In genomic region chr11:7193134-7193533, GRCm38 (mm10) we compare ENCODE assay signal across 36 mouse cellular contexts. TPM values are rescaled to one million over a fixed set of nuclear protein-coding genes. Genes with fewer than 3 reads are reported as not detected.
DNase-seq lines count a peak whose midpoint lies in the region; ATAC-seq and TF ChIP-seq lines count a peak whose summit lies in the region.
"Had no signal": no experiment of that assay in that cellular context is flagged by ENCODE, and none has a peak within 500 bp of the region (broad histone marks: within the 10 kb centered on the region; RNA-seq: fewer than 3 reads in every experiment).

No protein-coding gene starts in this region.

- no peak for TF ChIP-seq POLR2A in liver, adult 2 months (IDR thresholded peaks at IDR 0.05; ENCODE audit: extremely low read depth, insufficient read depth, low read length)

- no peak for DNase-seq in heart, adult 18-20 months
- no peak for DNase-seq in liver, adult 2 months (ENCODE audit: extremely low read depth, low read depth, low spot score)
- no peak for DNase-seq in liver
- no peak for DNase-seq in liver, embryonic 13.5 days
- DNase-seq in liver, postnatal 0 days: no peak
- no peak for DNase-seq in left cerebral cortex, adult 11 months (ENCODE audit: low spot score)
- DNase-seq: adrenal gland, postnatal 14 days; cerebellum, adult 18-20 months; cerebellum, postnatal 10 days; gastrocnemius, adult 2 months; gastrocnemius, postnatal 36 days; heart, adult 2 months; heart, postnatal 10 days; kidney, adult 9 months; kidney, postnatal 14 days; lung, adult 2 months; lung, postnatal 14 days; thymus, postnatal 4 days had no signal

- H3K9ac ChIP-seq in heart, embryonic 11.5 days (ENCODE audit: low read depth, low read length): 0 out of 2 replicates have a peak overlapping the region, but pooled peaks have one; percentile 3
- H3K9ac ChIP-seq in liver, adult 2 months (ENCODE audit: low read depth, low read length): peak overlapping the region; percentile 17
- H3K9ac ChIP-seq in liver, embryonic 13.5 days: no peak overlapping the region
- H3K9ac ChIP-seq in liver, postnatal 0 days (replicated peaks): peak overlapping the region; percentile 19
- H3K9ac ChIP-seq: embryonic facial prominence, embryonic 13.5 days; heart, embryonic 13.5 days; hindbrain, embryonic 15.5 days; limb, embryonic 13.5 days; neural tube, embryonic 13.5 days had no signal

- H3K4me3 ChIP-seq in heart, embryonic 11.5 days (ENCODE audit: low read depth, low read length): no peak overlapping the region
- no peak overlapping the region for H3K4me3 ChIP-seq in liver, adult 2 months (ENCODE audit: insufficient read depth, low read depth, low read length)
- H3K4me3 ChIP-seq in liver, embryonic 13.5 days (replicated peaks): no peak overlapping the region
- no peak overlapping the region for H3K4me3 ChIP-seq in liver, postnatal 0 days (ENCODE audit: low read depth, low read length)
- H3K4me3 ChIP-seq: embryonic facial prominence, embryonic 13.5 days; forebrain, embryonic 10.5 days; gastrocnemius, adult 2 months; heart, adult 2 months; heart, embryonic 13.5 days; hindbrain, embryonic 15.5 days; limb, embryonic 13.5 days; neural tube, embryonic 13.5 days had no signal

- no peak overlapping the region for H3K4me2 ChIP-seq in heart, embryonic 11.5 days
- no peak overlapping the region for H3K4me2 ChIP-seq in liver, embryonic 13.5 days
- H3K4me2 ChIP-seq in liver, postnatal 0 days (ENCODE audit: low read depth, low read length): no peak overlapping the region
- H3K4me2 ChIP-seq: embryonic facial prominence, embryonic 13.5 days; heart, embryonic 13.5 days; hindbrain, embryonic 15.5 days; limb, embryonic 13.5 days; midbrain, embryonic 11.5 days; neural tube, embryonic 13.5 days had no signal

- 61% methylated on average over 9 of the region's 9 CpGs for WGBS in heart, embryonic 11.5 days (ENCODE audit: insufficient replicate concordance)
- WGBS in liver, adult 2 months: 45% methylated on average over 9 of the region's 9 CpGs
- WGBS in liver, embryonic 13.5 days (ENCODE audit: insufficient replicate concordance): 52% methylated on average over 9 of the region's 9 CpGs
- WGBS in liver, postnatal 0 days (ENCODE audit: insufficient replicate concordance): 52% methylated on average over 9 of the region's 9 CpGs

- TF ChIP-seq CTCF in liver, adult 2 months (IDR thresholded peaks at IDR 0.05; ENCODE audit: low read depth, low read length): no peak
- no peak for TF ChIP-seq CTCF in liver, postnatal 0 days (IDR thresholded peaks at IDR 0.05; ENCODE audit: low read depth)

- no peak overlapping the region for H3K27ac ChIP-seq in heart, embryonic 11.5 days (ENCODE audit: low read depth, low read length)
- peak overlapping the region; percentile 86 for H3K27ac ChIP-seq in liver, adult 2 months (replicated peaks; ENCODE audit: insufficient read depth, low read depth, low read length)
- peak overlapping the region; percentile 9; the same call in 1 of the 2 replicates for H3K27ac ChIP-seq in liver, embryonic 13.5 days
- H3K27ac ChIP-seq in liver, postnatal 0 days (ENCODE audit: low read depth): peak overlapping the region; percentile 96
- H3K27ac ChIP-seq: embryonic facial prominence, embryonic 13.5 days; forebrain, embryonic 10.5 days; gastrocnemius, adult 2 months; heart, adult 2 months; heart, embryonic 13.5 days; hindbrain, embryonic 15.5 days; limb, embryonic 13.5 days; neural tube, embryonic 13.5 days had no signal

- no peak for TF ChIP-seq EP300 in liver, postnatal 0 days (IDR thresholded peaks at IDR 0.05; ENCODE audit: low read depth)

- H3K36me3 ChIP-seq in heart, embryonic 11.5 days (ENCODE audit: control insufficient read depth, insufficient read depth, low read length): no peaks in the 10 kb centered on the region
- no peaks in the 10 kb centered on the region for H3K36me3 ChIP-seq in liver, adult 2 months (ENCODE audit: control insufficient read depth, insufficient read depth, low read length)
- H3K36me3 ChIP-seq in liver, embryonic 13.5 days: no peaks in the 10 kb centered on the region
- H3K36me3 ChIP-seq in liver, postnatal 0 days (replicated peaks; ENCODE audit: insufficient read depth, low read length): no peaks in the 10 kb centered on the region
- H3K36me3 ChIP-seq: embryonic facial prominence, embryonic 13.5 days; forebrain, embryonic 10.5 days; heart, embryonic 13.5 days; hindbrain, embryonic 15.5 days; limb, embryonic 13.5 days; neural tube, embryonic 13.5 days had no signal

- H3K27me3 ChIP-seq in heart, embryonic 11.5 days (ENCODE audit: control insufficient read depth, insufficient read depth, low read length): no peaks in the 10 kb centered on the region
- H3K27me3 ChIP-seq in liver, adult 2 months (ENCODE audit: control insufficient read depth, insufficient read depth, low read length): no peaks in the 10 kb centered on the region
- H3K27me3 ChIP-seq in liver, embryonic 13.5 days: no peaks in the 10 kb centered on the region
- H3K27me3 ChIP-seq in liver, postnatal 0 days (ENCODE audit: insufficient read depth, low read length): no peaks in the 10 kb centered on the region
- H3K27me3 ChIP-seq: embryonic facial prominence, embryonic 13.5 days; hindbrain, embryonic 15.5 days; limb, embryonic 13.5 days; neural tube, embryonic 13.5 days had no signal

- no peak for ATAC-seq in heart, embryonic 11.5 days (replicated peaks; ENCODE audit: insufficient number of reproducible peaks, low FRiP score, low TSS enrichment)
- ATAC-seq in liver, embryonic 13.5 days (ENCODE audit: low read depth): no peak
- no peak for ATAC-seq in liver, postnatal 0 days
- ATAC-seq: CD4-positive, CD25-positive, alpha-beta regulatory T cell, adult 4 months had no signal

- H3K4me1 ChIP-seq in heart, embryonic 11.5 days (ENCODE audit: control insufficient read depth, insufficient read depth, low read length): peaks cover 10% of the 10 kb centered on the region
- H3K4me1 ChIP-seq in liver, adult 2 months (ENCODE audit: control insufficient read depth, insufficient read depth, low read length): peaks cover 39% of the 10 kb centered on the region
- peaks cover 10% of the 10 kb centered on the region; the same call in 1 of the 2 replicates for H3K4me1 ChIP-seq in liver, embryonic 13.5 days (replicated peaks)
- peaks cover 6% of the 10 kb centered on the region for H3K4me1 ChIP-seq in liver, postnatal 0 days (ENCODE audit: insufficient read depth)
- H3K4me1 ChIP-seq: hindbrain, embryonic 15.5 days; limb, embryonic 13.5 days had no signal

- H3K79me2 ChIP-seq in liver, adult 2 months (ENCODE audit: control insufficient read depth, insufficient read depth, low read length): no peaks in the 10 kb centered on the region

- H3K9me3 ChIP-seq in heart, embryonic 11.5 days (replicated peaks; ENCODE audit: control insufficient read depth, low read length): no peaks in the 10 kb centered on the region
- no peaks in the 10 kb centered on the region for H3K9me3 ChIP-seq in liver, embryonic 13.5 days (replicated peaks)
- H3K9me3 ChIP-seq in liver, postnatal 0 days (ENCODE audit: low read length): no peaks in the 10 kb centered on the region
- H3K9me3 ChIP-seq: embryonic facial prominence, embryonic 13.5 days; forebrain, embryonic 10.5 days; hindbrain, embryonic 15.5 days; limb, embryonic 13.5 days; neural tube, embryonic 13.5 days had no signal

RNA-seq across cellular contexts. Expression of gene Igfbp1, which starts 4.4 kb away (rescaled TPM):
- polyA plus RNA-seq in heart, embryonic 11.5 days (2014; fragmentation: Nextera tagmentation; extraction: Ambion mirVana): 0.27 TPM in 1 of 2 replicates, not detected in the other
- not detected for total RNA-seq in heart, adult 18-20 months (2021)
- 89.1 and 176 TPM in 2 replicates for total RNA-seq in liver, adult 2 months (2014; rRNA removed)
- polyA plus RNA-seq in liver, adult 2 months (2012; rRNA removed): 17.1 and 50.9 TPM in 2 replicates
- polyA plus RNA-seq in liver, embryonic 13.5 days (2015; fragmentation: Nextera tagmentation; extraction: Ambion mirVana): 52.9 and 56.9 TPM in 2 replicates
- 1,301 and 1,767 TPM in 2 replicates for polyA plus RNA-seq in liver, postnatal 0 days (2015; fragmentation: Nextera tagmentation; extraction: Ambion mirVana)
- total RNA-seq: common myeloid progenitor, adult 5-6 weeks; gastrocnemius, adult 2 months; gastrocnemius, postnatal 36 days; heart, adult 2 months; heart, postnatal 10 days; hematopoietic stem cell, adult 5-6 weeks; left cerebral cortex, adult 8-10 months; left cerebral cortex, postnatal 36 days; megakaryocyte progenitor cell, adult 5-6 weeks had no signal
- polyA plus RNA-seq: CD4-positive, CD25-positive, alpha-beta regulatory T cell, adult 4 months; heart, adult 2 months had no signal

RNA-seq across cellular contexts. Expression of gene Gm11985, which starts 4.8 kb away (rescaled TPM):
- polyA plus RNA-seq in heart, embryonic 11.5 days (2014; fragmentation: Nextera tagmentation; extraction: Ambion mirVana): not detected in 2 replicates
- total RNA-seq in heart, adult 18-20 months (2021): not detected
- total RNA-seq in liver, adult 2 months (2014; rRNA removed): not detected in 2 replicates
- polyA plus RNA-seq in liver, adult 2 months (2012; rRNA removed): not detected in 2 replicates
- not detected in 2 replicates for polyA plus RNA-seq in liver, embryonic 13.5 days (2015; fragmentation: Nextera tagmentation; extraction: Ambion mirVana)
- polyA plus RNA-seq in liver, postnatal 0 days (2015; fragmentation: Nextera tagmentation; extraction: Ambion mirVana): 0.11 TPM in 2 replicates
- total RNA-seq: adrenal gland, postnatal 14 days; common myeloid progenitor, adult 5-6 weeks; gastrocnemius, adult 2 months; gastrocnemius, postnatal 36 days; heart, adult 2 months; heart, postnatal 10 days; hematopoietic stem cell, adult 5-6 weeks; layer of hippocampus, postnatal 10 days; left cerebral cortex, adult 8-10 months; left cerebral cortex, postnatal 36 days; megakaryocyte progenitor cell, adult 5-6 weeks had no signal
- polyA plus RNA-seq: CD4-positive, CD25-positive, alpha-beta regulatory T cell, adult 4 months; embryonic facial prominence, embryonic 13.5 days; forebrain, embryonic 10.5 days; frontal cortex, adult 2 months; heart, adult 2 months; heart, embryonic 13.5 days; intestine, embryonic 14.5 days; lung, adult 2 months; midbrain, embryonic 11.5 days; neural tube, embryonic 13.5 days; thymus, postnatal 0 days had no signal

RNA-seq across cellular contexts. Expression of gene Igfbp3, which starts 20.6 kb away (rescaled TPM):
- polyA plus RNA-seq in heart, embryonic 11.5 days (2014; fragmentation: Nextera tagmentation; extraction: Ambion mirVana): 20.9 and 22.2 TPM in 2 replicates
- total RNA-seq in heart, adult 18-20 months (2021): 10 to 100 TPM; 25.5 to 40.3 TPM
- total RNA-seq in liver, adult 2 months (2014; rRNA removed): 17.7 and 34.6 TPM in 2 replicates
- polyA plus RNA-seq in liver, adult 2 months (2012; rRNA removed): 23.5 and 31.2 TPM in 2 replicates
- 22.8 and 24.8 TPM in 2 replicates for polyA plus RNA-seq in liver, embryonic 13.5 days (2015; fragmentation: Nextera tagmentation; extraction: Ambion mirVana)
- polyA plus RNA-seq in liver, postnatal 0 days (2015; fragmentation: Nextera tagmentation; extraction: Ambion mirVana): 27.4 and 31.3 TPM in 2 replicates
- total RNA-seq: hematopoietic stem cell, adult 5-6 weeks; megakaryocyte progenitor cell, adult 5-6 weeks had no signal
- polyA plus RNA-seq: CD4-positive, CD25-positive, alpha-beta regulatory T cell, adult 4 months had no signal

Comparison
In these comparisons a context has a peak if more than half of its experiments do, and no peak if none do; other contexts are left out.
1. RNA of gene Igfbp1, which starts 4.4 kb away (polyA plus RNA-seq): 1,301 to 1,767 TPM in liver, postnatal 0 days; 52.9 to 56.9 TPM in liver, embryonic 13.5 days, 17.1 to 50.9 TPM in liver, adult 2 months and 0.27 TPM in heart, embryonic 11.5 days; every median in the first group is over 10 times any median in the second.